Mouse (Mus musculus) cerebellum, adult 2 months (tissue): Measurements from ENCODE around the gene Mamdc4. TPM values are rescaled to one million over a fixed set of nuclear protein-coding genes. Genes with fewer than 3 reads are reported as not detected.

Experiments
- DNase-seq, 2 experiments: peaks; one replicate each; pipeline ENCODE4 v3.0.0; 2021
- H3K27ac ChIP-seq: fragments of 200-500 bp; 2 replicates; pipeline ENCODE4 v1.5.1; 2012; ENCODE audit warnings: low read length, control low read depth, inconsistent platforms; ENCODE audit not compliant: insufficient read depth
- H3K27me3 ChIP-seq: fragments of 200-500 bp; 2 replicates; pipeline ENCODE4 v1.6.1; 2012; ENCODE audit warnings: inconsistent platforms, mild to moderate bottlenecking, low read length, moderate library complexity; ENCODE audit not compliant: control insufficient read depth, insufficient read depth
- H3K4me1 ChIP-seq: fragments of 200-500 bp; 2 replicates; pipeline ENCODE4 v1.6.1; 2011; ENCODE audit warnings: low read length; ENCODE audit not compliant: control insufficient read depth, insufficient read depth
- H3K4me3 ChIP-seq: fragments of 200-500 bp; replicated peaks from 2 replicates; pipeline ENCODE3; 2011; ENCODE audit warnings: mild to moderate bottlenecking, low read depth, low read length, control low read depth; ENCODE audit not compliant: insufficient read depth
- CTCF ChIP-seq: fragments of 200-500 bp; IDR thresholded peaks from 2 replicates; pipeline ENCODE4 v1.5.1; 2011; ENCODE audit warnings: low read depth, mild to moderate bottlenecking, control low read depth, low read length, moderate library complexity, borderline replicate concordance; ENCODE audit not compliant: insufficient read depth
- POLR2A ChIP-seq: fragments of 200-500 bp; IDR thresholded peaks from 2 replicates; pipeline ENCODE4 v1.6.1; 2011; ENCODE audit warnings: low read length, control low read depth, borderline replicate concordance; ENCODE audit not compliant: insufficient read depth
- WGBS: fragments of 180-500 bp; shearing (Covaris S2); methylation state at CpG from one replicate; pipeline ENCODE4 v1.1.7; 2018; 5-methylcytosine and 5-hydroxymethylcytosine counted together
- polyA plus RNA-seq: library from polyadenylated mRNA; depleted of rRNA; stranded (reverse); fragments of >200 nt; gene quantifications from 2 replicates; pipeline ENCODE4 v1.2.3, GENCODE M21; 2012

The Mamdc4 gene
- polyA plus RNA-seq, 1 experiment = 3.0 TPM

GRCm38 (mm10) chr2:25587290-25587689 lies 12.6 kb upstream of the Mamdc4 start:
- H3K4me3 ChIP-seq = no peak overlapping the region
- WGBS = 91% methylated on average over 8 of the region's 8 CpGs
- H3K4me1 ChIP-seq = peaks cover 33% of the 10 kb centered on the region
- H3K27ac ChIP-seq = no peak overlapping the region
- no peak for DNase-seq
- no peaks in the 10 kb centered on the region for H3K27me3 ChIP-seq
- TF ChIP-seq POLR2A (no peak), CTCF (no peak)

GRCm38 (mm10) chr2:25585601-25586000 lies 11.0 kb upstream of the Mamdc4 start:
- H3K27ac ChIP-seq = no peak overlapping the region

GRCm38 (mm10) chr2:25584856-25585255 lies 10.2 kb upstream of the Mamdc4 start:
- 16% methylated on average over 4 of the region's 4 CpGs for WGBS
- TF ChIP-seq POLR2A (no peak), CTCF (no peak)
- Histone ChIP-seq H3K27me3 (no peaks in the 10 kb centered on the region), H3K4me1 (peaks cover 37% of the 10 kb centered on the region), H3K27ac (peak overlapping the region; percentile 31), H3K4me3 (no peak overlapping the region)
- peak in 1 of 2 experiments; percentile 40 for DNase-seq

More at GRCm38 (mm10) chr2:25585601-25586000, 11.0 kb upstream of the Mamdc4 start:
- H3K27me3 ChIP-seq = no peaks in the 10 kb centered on the region
- H3K4me1 ChIP-seq = peaks cover 36% of the 10 kb centered on the region
- WGBS = 18% methylated on average over 3 of the region's 3 CpGs
- peak in 1 of 2 experiments; percentile 28 for DNase-seq
- no peak overlapping the region for H3K4me3 ChIP-seq
- no peak for TF ChIP-seq CTCF
- no peak for TF ChIP-seq POLR2A

GRCm38 (mm10) chr2:25584152-25584551 lies 9.5 kb upstream of the Mamdc4 start:
- Histone ChIP-seq H3K27ac (no peak overlapping the region; the same call in 1 of the 2 replicates), H3K4me3 (no peak overlapping the region), H3K4me1 (peaks cover 42% of the 10 kb centered on the region), H3K27me3 (no peaks in the 10 kb centered on the region)
- peak; percentile 61 to 67 for DNase-seq
- 38% methylated on average over 3 of the region's 3 CpGs for WGBS
- no peak for TF ChIP-seq CTCF
- TF ChIP-seq POLR2A = no peak

GRCm38 (mm10) chr2:25583571-25583970 lies 8.9 kb upstream of the Mamdc4 start:
- no peak for TF ChIP-seq POLR2A
- TF ChIP-seq CTCF = no peak
- Histone ChIP-seq H3K27me3 (no peaks in the 10 kb centered on the region), H3K4me3 (no peak overlapping the region), H3K4me1 (peaks cover 48% of the 10 kb centered on the region), H3K27ac (peak overlapping the region; percentile 96)
- WGBS = 30% methylated on average over 4 of the region's 4 CpGs
- DNase-seq = peak in 1 of 2 experiments; percentile 34

GRCm38 (mm10) chr2:25583120-25583481 lies 8.5 kb upstream of the Mamdc4 start:
- H3K27me3 ChIP-seq = no peaks in the 10 kb centered on the region

GRCm38 (mm10) chr2:25582466-25583119 lies 7.9 kb upstream of the Mamdc4 start:
- H3K27ac ChIP-seq = peak overlapping the region; percentile 96
- H3K4me1 ChIP-seq = peaks cover 56% of the 10 kb centered on the region
- H3K4me3 ChIP-seq = no peak overlapping the region
- 21% methylated on average over 12 of the region's 12 CpGs for WGBS
- TF ChIP-seq CTCF = no peak
- no peak for TF ChIP-seq POLR2A
- DNase-seq = peak; percentile 64
- H3K27me3 ChIP-seq = no peaks in the 10 kb centered on the region

More at GRCm38 (mm10) chr2:25583120-25583481, 8.5 kb upstream of the Mamdc4 start:
- 28% methylated on average over 6 of the region's 6 CpGs for WGBS
- TF ChIP-seq POLR2A (no peak), CTCF (no peak)
- no peak overlapping the region for H3K4me3 ChIP-seq
- DNase-seq = peak in 1 of 2 experiments; percentile 49
- H3K27ac ChIP-seq = peak overlapping the region; percentile 96
- H3K4me1 ChIP-seq = peaks cover 52% of the 10 kb centered on the region

GRCm38 (mm10) chr2:25581901-25582301 lies 7.3 kb upstream of the Mamdc4 start:
- peak; percentile 92 to 96 for DNase-seq
- peak overlapping the region; percentile 70 for H3K4me3 ChIP-seq
- 2% methylated on average over 6 of the region's 6 CpGs for whole genome bisulfite sequencing
- TF ChIP-seq CTCF (no peak), POLR2A (no peak)
- H3K4me1 ChIP-seq = peaks cover 63% of the 10 kb centered on the region
- no peaks in the 10 kb centered on the region for H3K27me3 ChIP-seq
- H3K27ac ChIP-seq = peak overlapping the region; percentile 96
